Mouse (Mus musculus) forebrain, postnatal 0 days (tissue): ENCODE measurements around the gene Rab28. TPM values are rescaled to one million over a fixed set of nuclear protein-coding genes. Genes with fewer than 3 reads are reported as not detected.
A peak's percentile ranks its signal among the peaks of the same experiment; 100 is the strongest.

ENCODE experiments used
- ATAC-seq: fragments of 200-750 bp; cut with Nextera tagmentation; 2 replicates; pipeline ENCODE4 v1.8.0; 2017; ENCODE audit warnings: mild to moderate bottlenecking, moderate library complexity
- DNase-seq: peaks from one replicate; pipeline ENCODE4 v3.0.0-alpha.2; 2015
- H3K27ac ChIP-seq: fragments of 300-500 bp; sonication (generic); 2 replicates; pipeline ENCODE4 v1.5.1; 2014; ENCODE audit warnings: low read depth, mild to moderate bottlenecking, antibody characterized with exemption, low read length, moderate library complexity, mixed read lengths
- H3K27me3 ChIP-seq: fragments of 300-500 bp; sonication (generic); 2 replicates; pipeline ENCODE4 v1.6.1; 2014; ENCODE audit warnings: mild to moderate bottlenecking, low read length, mixed read lengths; ENCODE audit not compliant: insufficient read depth
- H3K36me3 ChIP-seq: fragments of 300-500 bp; sonication (generic); 2 replicates; pipeline ENCODE4 v1.6.1; 2014; ENCODE audit warnings: mild to moderate bottlenecking, moderate library complexity; ENCODE audit not compliant: insufficient read depth
- H3K4me1 ChIP-seq: fragments of 300-500 bp; sonication (generic); 2 replicates; pipeline ENCODE4 v1.6.1; 2014; ENCODE audit warnings: antibody characterized with exemption; ENCODE audit not compliant: insufficient read depth
- H3K4me2 ChIP-seq: fragments of 300-500 bp; sonication (generic); 2 replicates; pipeline ENCODE4 v1.6.1; 2014; ENCODE audit warnings: low read depth, mild to moderate bottlenecking, moderate library complexity
- H3K4me3 ChIP-seq: fragments of 300-500 bp; sonication (generic); 2 replicates; pipeline ENCODE4 v1.5.1; 2014; ENCODE audit warnings: low read depth, low read length, mixed read lengths
- H3K9ac ChIP-seq: fragments of 300-500 bp; sonication (generic); 2 replicates; pipeline ENCODE4 v1.6.1; 2014; ENCODE audit warnings: mild to moderate bottlenecking
- H3K9me3 ChIP-seq: fragments of 300-500 bp; sonication (generic); 2 replicates; pipeline ENCODE4 v1.6.1; 2016; ENCODE audit warnings: low read length
- CTCF ChIP-seq: sonication (generic); IDR thresholded peaks from 2 replicates; pipeline ENCODE4 v1.5.1; 2016; ENCODE audit warnings: antibody characterized with exemption, control low read depth, low read depth
- WGBS: fragments of 180-500 bp; shearing (Covaris S2); extraction: QIAGEN DNeasy Blood & Tissue Kit; methylation state at CpG from one replicate; pipeline ENCODE4 v1.1.7; 2014; 5-methylcytosine and 5-hydroxymethylcytosine counted together
- polyA plus RNA-seq: library from polyadenylated mRNA; unstranded; fragments of >200 nt; fragmentation: Nextera tagmentation; extraction: Ambion mirVana; gene quantifications from 2 replicates; pipeline ENCODE4 v1.2.1, GENCODE M21; 2015
- total RNA-seq: library from RNA; depleted of rRNA; stranded (reverse); fragments of >200 nt; gene quantifications from 2 replicates; pipeline ENCODE4 v1.2.3, GENCODE M21; 2014; rRNA removed

Rab28 gene
- total and polyA plus RNA-seq, 2 experiments from 2014 or later: 48.5 to 63.6 TPM

GRCm38 (mm10) chr5:41596242-41597117 lies 111.5 kb downstream of the Rab28 start:
- 81% methylated on average over 3 of the region's 3 CpGs for WGBS
- Histone ChIP-seq H3K9me3 (no peaks in the 10 kb centered on the region), H3K4me2 (no peak overlapping the region), H3K4me1 (0 out of 2 replicates have a peak, but pooled peaks cover 7% of the 10 kb centered on the region), H3K4me3 (no peak overlapping the region), H3K36me3 (no peaks in the 10 kb centered on the region), H3K27me3 (no peaks in the 10 kb centered on the region), H3K27ac (no peak overlapping the region), H3K9ac (no peak overlapping the region)
- DNase-seq (peak; percentile 34), ATAC-seq (peak; percentile 90)
- TF ChIP-seq CTCF: no peak

- no peaks in the 10 kb centered on the region for H3K27me3 ChIP-seq
- DNase-seq (peak; percentile 63), ATAC-seq (peak; percentile 79)
- WGBS: 44% methylated on average over 3 of the region's 3 CpGs
- no peak overlapping the region for H3K27ac ChIP-seq
- no peak overlapping the region for H3K9ac ChIP-seq
- no peak overlapping the region for H3K4me2 ChIP-seq
- no peak overlapping the region for H3K4me3 ChIP-seq
- no peaks in the 10 kb centered on the region for H3K36me3 ChIP-seq
- no peaks in the 10 kb centered on the region for H3K9me3 ChIP-seq
- 0 out of 2 replicates have a peak, but pooled peaks cover 7% of the 10 kb centered on the region for H3K4me1 ChIP-seq
- TF ChIP-seq CTCF: no peak
Observed at GRCm38 (mm10) chr5:41595199-41595598, 112.8 kb downstream of the Rab28 start.

- TF ChIP-seq CTCF: no peak
- no peak overlapping the region for H3K4me2 ChIP-seq
- H3K4me3 ChIP-seq: no peak overlapping the region
- DNase-seq (no peak), ATAC-seq (no peak)
- H3K4me1 ChIP-seq: no peaks in the 10 kb centered on the region
- no peaks in the 10 kb centered on the region for H3K27me3 ChIP-seq
- no peak overlapping the region for H3K27ac ChIP-seq
- H3K36me3 ChIP-seq: no peaks in the 10 kb centered on the region
- WGBS: 51% methylated on average over 2 of the region's 2 CpGs
- H3K9ac ChIP-seq: no peak overlapping the region
- no peaks in the 10 kb centered on the region for H3K9me3 ChIP-seq
Observed at GRCm38 (mm10) chr5:41578051-41578450, 129.9 kb downstream of the Rab28 start.

Other genes starting within 250 kb of the Rab28 start
- gene Nkx3-2, start 56.3 kb upstream of the Rab28 start, total RNA-seq: not detected in 2 replicates
- gene Nkx3-2, start 56.3 kb upstream of the Rab28 start, polyA plus RNA-seq: not detected in 2 replicates
- 16.5 and 23.5 TPM in 2 replicates for gene Bod1l, start 136.2 kb upstream of the Rab28 start, total RNA-seq
- 13.2 and 24.5 TPM in 2 replicates for gene Bod1l, start 136.2 kb upstream of the Rab28 start, polyA plus RNA-seq